Mouse (Mus musculus) gastrocnemius, adult 2 months (tissue): ENCODE measurements around the gene Pcdh17. TPM values are rescaled to one million over a fixed set of nuclear protein-coding genes. Genes with fewer than 3 reads are reported as not detected.

ENCODE experiments used
- DNase-seq: peaks from one replicate; pipeline ENCODE4 v3.0.0; 2022
- H3K27ac ChIP-seq: fragments of 200-600 bp; 2 replicates; pipeline ENCODE4 v1.8.1; 2022; ENCODE audit warnings: mild to moderate bottlenecking
- H3K4me3 ChIP-seq: fragments of 200-600 bp; 2 replicates; pipeline ENCODE4 v1.8.1; 2022; ENCODE audit warnings: mild to moderate bottlenecking, moderate library complexity
- CTCF ChIP-seq: fragments of 200-600 bp; IDR thresholded peaks from 2 replicates; pipeline ENCODE4 v1.8.1; 2022; ENCODE audit warnings: antibody characterized with exemption, mild to moderate bottlenecking, moderate library complexity
- intact Hi-C: fragments of 180-260 bp; cut with DNase I; formaldehyde crosslinking; loops from one replicate; pipeline ENCODE4 v1.15.1; 2025
- total RNA-seq, 2 experiments: library from RNA; stranded (reverse); gene quantifications; 2 replicates each; pipeline ENCODE4 v1.2.3; 2021

Gene Pcdh17
- total RNA-seq, 2 experiments from 2014 or later = 0.51 to 0.61 TPM

DNA sequence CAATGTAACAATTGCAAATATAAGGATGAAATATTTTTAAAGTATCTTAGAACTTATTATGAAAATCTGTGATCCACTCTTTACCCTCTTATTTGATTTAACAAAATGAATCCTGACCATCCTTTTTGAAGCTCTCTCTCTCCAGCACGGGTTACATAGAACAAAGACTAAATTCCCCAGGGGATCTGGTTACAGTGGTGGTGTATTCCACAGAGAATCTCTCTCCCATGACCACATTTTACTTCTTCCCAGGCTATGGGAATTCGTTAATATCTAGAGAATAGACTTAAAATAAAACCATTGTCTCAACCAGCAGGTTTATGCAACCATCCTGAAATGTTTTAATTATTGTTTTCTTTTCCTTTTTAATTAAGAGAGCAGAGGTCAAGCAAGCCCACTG lies 89.0 kb downstream of the Pcdh17 start:
- no peak for DNase-seq
- Histone ChIP-seq H3K27ac (no peak overlapping the region), H3K4me3 (no peak overlapping the region)
- intact Hi-C loops = no loop called here
- TF ChIP-seq CTCF = no peak

DNA sequence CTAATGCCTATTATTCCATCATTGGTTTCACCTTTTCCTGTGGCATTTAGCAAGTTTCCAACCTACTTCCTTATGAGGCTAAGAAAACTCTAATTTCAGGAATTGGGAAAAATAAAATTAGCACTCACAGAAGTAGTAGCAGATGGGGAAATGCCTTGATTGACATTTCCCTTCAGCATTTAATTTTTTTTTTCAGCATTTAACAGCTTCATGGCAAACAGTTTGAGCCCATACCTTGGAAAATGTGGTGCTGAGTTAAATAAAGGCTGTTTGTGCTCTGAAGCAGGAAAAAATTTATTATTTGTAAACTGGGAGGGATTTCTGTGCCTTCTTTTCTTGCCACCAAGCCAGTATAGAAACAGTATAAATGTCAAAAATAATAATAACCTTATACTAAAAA lies 91.9 kb downstream of the Pcdh17 start:
- TF ChIP-seq CTCF = no peak
- Histone ChIP-seq H3K4me3 (no peak overlapping the region), H3K27ac (no peak overlapping the region)
- no peak for DNase-seq
- intact Hi-C loops = no loop called here

- intact Hi-C loops = no loop called here
- no peak for TF ChIP-seq CTCF
Observed at GRCm38 (mm10) chr14:84541838-84542237, 98.5 kb downstream of the Pcdh17 start.

GRCm38 (mm10) chr14:84545968-84546367 lies 102.6 kb downstream of the Pcdh17 start:
- DNase-seq = no peak
- intact Hi-C loops = no loop called here
- TF ChIP-seq CTCF = no peak

More at GRCm38 (mm10) chr14:84541838-84542237, 98.5 kb downstream of the Pcdh17 start:
- H3K27ac ChIP-seq = no peak overlapping the region
- DNase-seq = no peak
- H3K4me3 ChIP-seq = no peak overlapping the region

GRCm38 (mm10) chr14:84547513-84548194 lies 104.3 kb downstream of the Pcdh17 start:
- no peak for DNase-seq
- intact Hi-C loops = no loop called here
- Histone ChIP-seq H3K4me3 (no peak overlapping the region), H3K27ac (no peak overlapping the region)
- no peak for TF ChIP-seq CTCF

More at GRCm38 (mm10) chr14:84545968-84546367, 102.6 kb downstream of the Pcdh17 start:
- Histone ChIP-seq H3K27ac (no peak overlapping the region), H3K4me3 (no peak overlapping the region)

- DNase-seq = no peak
- Histone ChIP-seq H3K27ac (no peak overlapping the region), H3K4me3 (no peak overlapping the region)
- intact Hi-C loops = no loop called here
- TF ChIP-seq CTCF = no peak
Observed at GRCm38 (mm10) chr14:84551546-84551945, 108.2 kb downstream of the Pcdh17 start.

GRCm38 (mm10) chr14:84571071-84571470 lies 127.7 kb downstream of the Pcdh17 start:
- H3K4me3 ChIP-seq = no peak overlapping the region
- DNase-seq = no peak
- no peak overlapping the region for H3K27ac ChIP-seq
- intact Hi-C loops = no loop called here
- no peak for TF ChIP-seq CTCF
